Mouse (Mus musculus) left cerebral cortex, adult 11 months (tissue): ENCODE data around the gene Vsig10.
"Not testable (repeated sequence)": the region's sequence is repeated elsewhere in the genome, so short reads cannot be mapped to it uniquely, and the experiment has no call there.

Source experiments
- DNase-seq: peaks from one replicate; pipeline ENCODE4 v3.0.0; 2022; ENCODE audit warnings: low spot score

The Vsig10 gene

GRCm38 (mm10) chr5:117318741-117319629, at the start of gene Vsig10:
TSS of gene Vsig10 (plus strand) at chr5:117319083.
- DNase-seq, result no peak

DNA sequence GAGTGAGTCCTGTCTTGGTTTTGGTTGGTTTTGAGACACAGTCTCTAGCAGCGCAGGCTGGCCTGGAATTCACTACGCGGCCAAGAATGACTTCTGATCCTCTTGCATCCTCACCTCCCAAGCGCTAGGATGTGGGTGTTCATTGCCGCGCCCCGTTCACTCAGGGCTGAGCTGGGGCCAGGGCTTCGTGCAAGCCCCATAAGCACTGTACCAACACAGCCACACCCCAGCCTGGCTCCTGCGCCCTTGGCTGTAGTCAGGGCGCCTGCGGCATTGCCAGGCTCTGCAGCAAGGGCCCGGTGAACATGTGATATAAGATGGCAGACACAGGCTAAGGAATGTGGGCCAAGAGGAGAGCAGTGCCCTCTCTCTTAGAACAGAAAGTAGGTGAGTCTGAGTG, 49.5 kb upstream of the Vsig10 start:
- no peak for DNase-seq

- peak; percentile 57 for DNase-seq
Observed at GRCm38 (mm10) chr5:117271945-117272344, 46.9 kb upstream of the Vsig10 start.

DNA sequence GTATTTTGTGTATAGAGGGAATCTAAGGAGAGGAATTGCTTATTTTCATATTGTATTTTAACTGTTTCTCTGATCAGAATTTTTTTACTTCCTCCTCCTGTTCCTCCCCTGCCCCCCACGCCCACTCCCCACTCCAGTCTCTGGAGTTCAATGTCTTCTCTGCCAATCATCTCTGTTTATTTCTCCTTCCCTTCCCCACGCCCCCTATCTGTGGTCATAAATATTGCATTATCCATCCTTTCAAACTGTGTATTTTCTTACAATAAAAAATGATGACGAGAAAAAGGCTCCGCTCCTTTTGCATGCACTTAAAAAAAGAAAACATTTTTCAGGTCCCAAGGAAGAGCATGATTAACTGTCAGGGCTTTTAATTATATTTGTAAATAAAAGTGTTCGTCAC, 44.1 kb upstream of the Vsig10 start:
- DNase-seq, result no peak

DNA sequence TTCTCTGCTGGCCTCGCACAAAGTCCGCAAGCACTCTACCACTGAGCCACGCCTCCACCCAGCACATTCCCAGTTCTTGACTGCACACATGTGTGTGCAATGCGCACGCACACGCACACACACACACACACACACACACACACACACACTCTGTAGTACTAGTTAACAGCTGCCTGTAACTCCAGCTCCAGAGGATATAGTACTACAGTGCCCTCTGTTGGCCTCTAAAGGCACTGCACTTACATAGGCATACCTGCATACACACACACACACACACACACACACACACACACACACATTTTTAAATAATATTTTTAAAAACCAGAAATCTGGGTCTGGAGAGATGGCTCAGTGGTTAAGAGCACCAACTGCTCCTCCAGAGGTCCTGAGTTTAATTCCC, 41.1 kb upstream of the Vsig10 start:
- DNase-seq, result no peak

DNA sequence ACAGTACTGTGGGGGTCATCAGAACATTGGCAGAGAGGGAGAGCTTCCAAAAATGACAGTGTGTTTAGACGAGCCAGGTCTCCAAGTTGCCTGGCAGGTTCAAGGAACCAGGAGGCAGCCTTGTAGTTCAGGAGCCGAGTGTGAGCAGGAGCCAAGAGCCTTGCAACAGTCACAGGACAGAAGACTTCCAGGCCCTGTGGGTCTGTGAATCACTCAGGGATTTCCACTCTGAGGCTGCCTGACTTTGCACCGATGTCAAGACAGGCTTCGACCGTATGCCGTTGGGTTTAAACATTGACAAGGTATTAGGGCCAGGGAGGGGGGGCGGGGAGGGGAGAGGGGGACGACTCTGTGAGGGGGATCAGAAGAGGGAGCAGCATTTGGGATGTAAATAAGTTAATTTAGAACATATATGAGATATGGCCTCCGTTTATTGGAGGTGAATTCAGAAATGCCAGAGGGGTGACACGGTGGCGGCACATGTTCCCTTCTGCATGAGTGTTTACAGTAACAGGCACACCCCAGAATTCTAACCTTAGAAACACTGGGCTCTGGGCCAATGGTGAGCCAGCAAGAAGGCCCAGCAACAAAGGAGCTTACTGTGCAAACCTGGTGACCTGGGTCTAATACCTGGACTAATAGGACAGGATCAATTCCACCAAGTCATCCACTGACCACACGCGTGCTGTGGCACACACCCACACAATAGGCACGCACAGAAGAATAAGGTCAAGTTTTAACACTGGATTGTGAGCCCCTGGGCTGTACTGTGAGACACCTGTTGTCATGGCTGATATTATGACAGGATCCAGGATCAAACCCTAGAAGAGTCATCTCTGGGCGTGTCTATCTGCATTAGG, 39.8 kb upstream of the Vsig10 start:
- no peak for DNase-seq

- DNase-seq, result no peak
Observed at GRCm38 (mm10) chr5:117279669-117280050, 39.2 kb upstream of the Vsig10 start.

DNA sequence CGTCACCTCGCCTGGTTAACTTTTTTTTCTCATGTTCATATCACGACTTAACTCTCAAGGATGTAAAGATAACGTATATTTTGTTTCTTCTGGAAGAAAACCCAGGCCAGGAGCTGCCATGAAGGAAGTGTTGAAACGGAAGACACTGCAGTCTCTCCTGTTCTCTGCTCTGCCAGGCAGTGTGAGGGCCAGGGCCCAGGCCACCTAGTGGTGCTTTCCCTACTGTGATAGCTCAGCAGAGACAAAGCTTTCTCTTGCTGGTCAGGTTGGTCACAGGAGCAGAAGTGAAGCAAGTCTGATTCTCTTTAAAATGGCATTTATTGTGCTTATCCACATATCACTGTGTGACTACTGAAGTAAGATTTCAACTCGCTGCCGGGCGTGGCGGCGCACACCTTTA, 37.3 kb upstream of the Vsig10 start:
- DNase-seq, result no peak

- no peak for DNase-seq
Observed at GRCm38 (mm10) chr5:117282360-117282759, 36.5 kb upstream of the Vsig10 start.

DNA sequence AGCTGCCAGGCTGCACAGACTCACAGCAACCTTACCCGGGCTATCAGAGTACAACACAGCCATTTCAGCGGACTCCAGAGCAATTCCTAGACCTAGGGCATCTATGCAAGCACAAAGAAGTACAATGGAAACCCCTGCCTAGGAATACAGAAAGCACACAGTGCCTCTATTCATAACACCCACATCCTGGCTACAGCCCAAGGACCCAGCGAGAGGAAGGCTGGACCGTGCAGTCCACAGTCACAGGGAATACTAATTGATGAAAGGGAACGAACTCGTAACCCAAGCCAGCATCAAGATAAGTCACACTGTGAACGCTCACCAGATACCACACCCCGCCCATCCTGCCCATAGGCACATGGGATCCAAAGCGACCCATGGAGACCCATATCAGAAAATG, 34.9 kb upstream of the Vsig10 start:
- DNase-seq, result no peak

DNA sequence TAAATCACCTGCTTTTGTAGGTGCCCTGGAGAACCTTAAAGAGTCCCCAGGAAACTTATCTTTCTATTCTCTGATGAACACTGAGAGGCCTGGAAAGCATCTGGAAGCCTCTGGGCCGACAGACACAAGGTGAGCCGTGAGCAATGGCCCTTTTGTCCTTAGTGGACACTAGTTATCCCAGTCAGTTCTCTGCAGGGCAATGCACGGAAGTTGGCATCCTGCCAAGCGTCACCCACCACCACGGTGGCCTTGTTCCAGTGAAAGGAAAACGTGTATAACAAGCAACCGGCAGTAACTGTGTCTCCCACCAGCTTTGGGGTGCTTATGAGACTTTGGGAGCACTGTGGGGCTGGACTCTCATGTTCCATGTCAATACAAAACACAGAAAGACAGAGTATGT, 34.2 kb upstream of the Vsig10 start:
- no peak for DNase-seq

- no peak for DNase-seq
Observed at GRCm38 (mm10) chr5:117285266-117285665, 33.6 kb upstream of the Vsig10 start.

DNA sequence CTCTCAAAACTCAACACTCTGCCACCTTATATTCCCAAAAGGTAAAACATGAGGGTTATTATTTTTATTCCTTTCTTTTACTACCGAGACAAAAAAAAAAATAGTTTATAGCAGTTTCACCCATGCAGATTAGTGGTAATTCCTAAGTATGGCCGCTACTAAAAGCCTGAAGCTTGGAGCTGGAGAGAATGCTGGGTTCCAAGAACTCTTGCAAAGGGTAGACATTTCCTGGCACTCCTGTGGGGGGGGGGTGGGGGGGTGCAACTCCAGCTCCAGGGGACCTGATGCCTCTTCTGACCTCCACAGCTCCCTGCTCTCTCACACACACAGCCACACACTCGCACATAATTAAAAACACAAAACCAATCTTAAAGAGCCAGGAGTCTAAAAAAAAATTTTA, 32.6 kb upstream of the Vsig10 start:
- no peak for DNase-seq

DNA sequence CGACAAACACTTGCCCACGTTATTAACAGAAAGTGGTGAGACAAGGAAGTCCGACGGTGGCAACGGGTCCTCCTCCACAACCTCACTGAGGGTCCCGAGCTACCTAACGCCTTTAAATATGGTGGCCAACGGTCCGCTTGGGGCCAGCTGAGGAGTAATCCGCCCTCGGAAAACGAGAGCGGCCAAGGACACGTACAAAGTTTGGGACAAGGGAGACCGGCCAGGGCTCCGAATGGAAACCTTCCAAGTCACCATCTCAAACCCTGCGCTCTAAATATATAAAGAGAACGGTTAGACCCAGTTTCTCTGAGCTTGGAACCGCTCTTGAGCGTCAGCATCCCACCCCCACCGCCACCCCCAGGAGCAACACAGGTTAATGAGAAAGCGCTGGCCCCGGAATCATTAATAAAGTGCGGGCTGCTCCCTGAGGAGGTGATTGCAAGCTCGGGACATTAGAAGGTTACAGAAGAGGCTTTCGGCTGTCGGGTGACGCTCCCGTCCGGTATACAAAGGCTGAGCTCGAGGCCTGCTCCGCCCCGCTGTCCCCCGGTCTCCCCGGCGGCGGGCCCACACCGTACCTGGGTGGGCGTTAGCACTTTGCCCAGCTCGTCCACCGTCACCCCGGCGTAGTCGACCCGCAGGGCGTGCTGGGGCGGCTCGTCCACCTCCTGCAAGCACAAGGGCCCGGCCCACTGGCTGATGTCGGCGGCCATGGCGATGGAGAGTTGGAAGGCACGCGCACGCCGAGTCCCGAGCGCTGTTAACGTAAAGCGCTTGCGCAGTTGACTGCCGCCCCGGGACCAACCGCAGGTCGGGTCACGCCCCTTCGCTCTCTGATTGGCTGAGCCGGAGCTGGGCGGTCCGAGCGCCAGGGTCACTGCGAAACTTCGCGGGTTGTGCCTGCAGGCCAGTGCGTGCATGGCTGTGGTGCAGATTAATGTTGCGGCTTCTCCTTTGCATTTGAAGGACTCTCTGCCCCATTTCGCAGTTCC, 31.8 kb upstream of the Vsig10 start, which contains the start of gene Pebp1:
Pebp1 (minus strand) TSS at position 795 of the 992 bp plus-strand sequence.
- DNase-seq, result peak; percentile 89

DNA sequence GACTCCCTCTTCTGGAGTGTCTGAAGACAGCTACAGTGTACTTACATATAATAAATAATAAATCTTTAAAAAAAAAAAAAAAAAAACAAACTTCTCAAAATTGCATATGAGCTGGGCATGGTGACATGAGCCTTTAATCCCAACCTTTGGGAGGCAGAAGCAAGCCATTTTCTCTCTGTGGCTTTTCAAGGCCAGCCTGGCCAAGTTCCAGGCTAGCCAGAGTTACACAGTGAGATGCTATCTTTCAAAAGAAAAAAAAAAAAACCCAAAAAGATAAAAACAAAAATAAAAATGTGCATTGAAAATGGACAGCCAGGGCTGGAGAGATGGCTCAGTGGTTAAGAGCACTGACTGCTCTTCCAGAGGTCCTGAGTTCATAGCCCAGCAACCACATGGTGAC, 29.2 kb upstream of the Vsig10 start:
- no peak for DNase-seq

DNA sequence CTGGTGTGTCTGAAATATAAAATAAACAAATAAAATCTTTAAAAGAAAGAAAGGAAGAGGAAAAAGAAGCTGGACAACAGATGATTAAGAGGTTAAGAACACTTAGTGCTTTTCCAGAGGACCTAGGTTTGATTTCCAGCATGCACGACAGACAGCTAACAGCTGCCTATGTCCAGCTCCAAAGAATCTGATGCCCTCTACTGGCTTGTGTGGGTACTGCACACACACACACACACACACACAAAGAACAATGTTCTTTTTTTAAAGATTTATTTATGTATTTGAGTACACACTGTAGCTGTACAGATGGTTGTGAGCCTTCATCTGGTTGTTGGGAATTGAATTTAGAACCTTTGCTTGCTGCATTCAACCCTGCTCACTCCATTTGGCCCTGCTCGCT, 28.8 kb upstream of the Vsig10 start:
- no peak for DNase-seq

DNA sequence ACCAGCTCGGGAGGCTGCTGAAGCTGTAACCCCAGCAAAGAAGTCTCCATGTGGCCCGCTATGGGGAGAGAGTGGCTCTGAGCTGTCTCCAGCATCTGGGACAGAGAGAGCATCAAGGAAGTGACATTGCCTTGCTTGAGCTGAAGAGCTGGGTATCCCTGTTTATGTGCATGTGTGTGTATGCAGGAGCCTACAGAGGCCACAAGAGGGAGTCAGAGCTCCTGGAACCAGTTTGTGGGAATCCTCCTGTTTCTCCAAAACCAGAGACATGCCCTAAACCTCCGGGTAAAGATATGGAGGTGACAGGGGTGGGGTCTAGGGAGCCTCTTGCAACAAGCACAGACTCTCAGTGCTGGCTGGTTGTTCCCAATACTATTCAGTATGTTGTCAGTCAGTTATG, 27.6 kb upstream of the Vsig10 start:
- DNase-seq, result no peak

DNA sequence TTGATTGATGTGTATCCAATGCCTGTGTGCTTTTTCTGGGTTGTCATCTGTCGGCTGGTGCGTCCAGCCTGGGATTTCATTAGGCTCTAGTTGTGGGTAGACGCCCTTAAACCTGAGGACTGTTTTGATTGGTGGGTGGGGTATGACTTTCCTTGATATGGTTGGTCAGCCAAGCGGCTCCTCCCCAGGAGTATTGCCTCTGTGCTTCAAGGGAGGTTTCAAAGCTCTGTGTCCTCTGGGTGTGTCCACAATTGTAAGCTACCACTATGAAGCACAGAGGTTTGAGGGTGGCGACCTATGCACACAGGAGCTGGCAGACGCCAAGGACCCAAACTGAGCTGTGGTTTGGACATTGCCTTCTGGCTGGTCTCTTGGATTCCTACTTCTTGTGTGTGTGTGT, 26.3 kb upstream of the Vsig10 start:
- DNase-seq, result no peak

- not testable (repeated sequence) for DNase-seq
Observed at GRCm38 (mm10) chr5:117293776-117294175, 25.1 kb upstream of the Vsig10 start.

DNA sequence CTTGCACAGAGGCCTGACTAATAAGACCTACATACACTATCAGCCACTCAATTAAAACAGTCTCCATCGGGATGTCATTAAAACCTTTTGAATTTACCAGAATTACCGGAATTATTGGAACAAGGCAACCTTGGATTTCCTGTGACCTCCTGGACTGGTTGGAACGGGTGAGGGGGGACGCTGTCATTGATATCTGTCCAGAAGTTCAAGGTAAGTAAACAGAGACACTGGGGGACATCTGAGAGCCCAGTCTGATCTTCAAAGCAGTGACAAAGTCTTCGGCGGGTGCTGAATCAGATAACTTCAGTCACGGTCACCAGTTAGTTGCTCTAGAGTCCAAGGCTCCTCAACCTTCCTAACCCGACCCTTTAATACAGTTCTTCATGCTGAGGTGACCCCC, 23.9 kb upstream of the Vsig10 start:
- DNase-seq, result no peak

DNA sequence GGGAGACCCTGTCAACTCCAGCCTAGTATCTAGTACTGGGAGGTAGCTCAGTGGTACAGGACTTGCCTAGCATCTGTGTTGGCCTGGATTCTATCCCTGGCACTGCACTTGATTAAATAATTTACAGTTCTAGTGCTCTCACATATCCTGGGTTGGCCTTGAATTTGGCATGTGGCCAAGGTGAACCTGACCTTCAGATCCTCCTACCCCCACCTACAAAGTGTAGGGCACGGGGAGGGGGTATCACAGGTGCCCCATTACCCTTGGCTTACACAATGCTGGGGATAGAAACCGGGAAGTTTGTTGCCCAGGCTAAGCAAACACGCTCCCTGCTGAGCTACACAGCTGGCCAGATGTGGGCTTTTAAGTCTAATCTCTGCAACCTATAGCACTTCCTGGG, 16.0 kb upstream of the Vsig10 start:
- DNase-seq, result no peak
